Mouse (Mus musculus) megakaryocyte, embryonic 14.5 days (primary cell): ENCODE data around the gene Il4i1.

ENCODE experiments used
- FLI1 ChIP-seq: IDR thresholded peaks from 2 replicates; pipeline ENCODE4 v1.6.1; 2012; ENCODE audit warnings: low read length, inconsistent platforms, mixed read lengths
- GATA1 ChIP-seq: IDR thresholded peaks from 3 replicates; pipeline ENCODE4 v1.6.1; 2012; ENCODE audit warnings: mixed read lengths, low read length, inconsistent platforms, borderline replicate concordance

DNA sequence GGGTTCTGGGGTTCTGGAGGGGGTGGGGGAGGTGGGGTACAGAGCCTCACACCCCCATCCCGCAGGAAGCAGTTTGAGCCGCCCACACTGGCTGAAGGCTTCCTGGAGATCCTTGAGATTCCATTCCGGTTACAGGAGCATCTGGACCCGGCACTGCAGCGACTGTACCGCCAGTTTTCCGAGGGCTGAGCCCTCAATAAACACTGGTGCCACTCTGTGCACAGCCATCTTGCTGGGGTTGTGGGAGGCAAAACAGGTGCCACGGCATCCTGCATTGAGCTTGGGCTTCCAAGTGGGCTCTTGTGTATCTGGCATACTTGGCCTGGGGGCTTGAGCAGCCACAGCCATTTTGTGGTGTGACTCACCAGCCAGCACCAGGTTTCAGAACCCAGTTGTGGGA lies 46.2 kb downstream of the Il4i1 start:
- TF ChIP-seq GATA1, result no peak
- TF ChIP-seq FLI1, result no peak
